Mouse (Mus musculus): ENCODE results near the gene Fancg. TPM values are rescaled to one million over a fixed set of nuclear protein-coding genes. Genes with fewer than 3 reads are reported as not detected.

The Fancg gene
- total RNA-seq, 2 experiments from 2014 or later = 11.7 to 14.9 TPM

Other genes starting within 250 kb of the Fancg start
- gene Ccl21a, start 236.5 kb downstream of the Fancg start, total RNA-seq (2021) = 10 to 100 TPM in 1 of 2 experiments, 1 to 10 TPM in 1; 8.9 to 12.0 TPM
- not detected for gene Fam205a1, start 156.6 kb downstream of the Fancg start, total RNA-seq (2021)
- gene Gm12394, start 153.7 kb downstream of the Fancg start, total RNA-seq (2021) = under 1 TPM; 0.11 TPM
- gene Fam205c, start 136.3 kb downstream of the Fancg start, total RNA-seq (2021) = not detected
- gene Phf24, start 93.8 kb downstream of the Fancg start, total RNA-seq (2021) = 1 to 10 TPM; 3.4 to 5.4 TPM
- 10 to 100 TPM; 17.7 to 19.1 TPM for gene Dnajb5, start 60.7 kb downstream of the Fancg start, total RNA-seq (2021)
- gene 1700022I11Rik, start 40.9 kb downstream of the Fancg start, total RNA-seq (2021) = not detected
- 100 to 1,000 TPM; 283 to 294 TPM for gene Vcp, start 10.0 kb downstream of the Fancg start, total RNA-seq (2021)
- gene Pigo, start 15.3 kb upstream of the Fancg start, total RNA-seq (2021) = 10 to 100 TPM; 21.7 to 25.0 TPM
- gene Stoml2, start 21.2 kb upstream of the Fancg start, total RNA-seq (2021) = 100 to 1,000 TPM; 193 to 202 TPM
- gene Fam214b, start 35.7 kb upstream of the Fancg start, total RNA-seq (2021) = 10 to 100 TPM; 37.6 to 40.8 TPM
- 10 to 100 TPM; 14.0 to 17.4 TPM for gene Unc13b, start 48.4 kb upstream of the Fancg start, total RNA-seq (2021)

Measured in adrenal gland, postnatal 4 days (tissue).